Mouse (Mus musculus) liver, embryonic 16.5 days (tissue): ENCODE data around the gene Pgam5. TPM values are rescaled to one million over a fixed set of nuclear protein-coding genes. Genes with fewer than 3 reads are reported as not detected.

Source experiments
- ATAC-seq: fragments of 200-750 bp; cut with Nextera tagmentation; 2 replicates; pipeline ENCODE4 v1.8.0; 2017; ENCODE audit warnings: low read depth, mild to moderate bottlenecking, moderate number of reproducible peaks, moderate library complexity
- H3K27ac ChIP-seq: fragments of 300-500 bp; sonication (generic); 2 replicates; pipeline ENCODE4 v1.5.1; 2014; ENCODE audit warnings: mild to moderate bottlenecking, low read length
- H3K27me3 ChIP-seq: fragments of 300-500 bp; sonication (generic); 2 replicates; pipeline ENCODE4 v1.6.1; 2014; ENCODE audit warnings: low read depth, low read length, mixed read lengths; ENCODE audit not compliant: control insufficient read depth, insufficient read depth
- H3K36me3 ChIP-seq: fragments of 300-500 bp; sonication (generic); 2 replicates; pipeline ENCODE4 v1.6.1; 2014; ENCODE audit warnings: mild to moderate bottlenecking; ENCODE audit not compliant: control insufficient read depth, insufficient read depth
- H3K4me1 ChIP-seq: fragments of 300-500 bp; sonication (generic); 2 replicates; pipeline ENCODE4 v1.6.1; 2014; ENCODE audit warnings: low read depth, low read length, mixed read lengths; ENCODE audit not compliant: control insufficient read depth
- H3K4me2 ChIP-seq: fragments of 300-500 bp; sonication (generic); 2 replicates; pipeline ENCODE4 v1.6.1; 2014; ENCODE audit warnings: low read depth, low read length, mixed read lengths
- H3K4me3 ChIP-seq: fragments of 300-500 bp; sonication (generic); 2 replicates; pipeline ENCODE4 v1.5.1; 2014; ENCODE audit warnings: low read depth, mild to moderate bottlenecking, low read length
- H3K9ac ChIP-seq: fragments of 300-500 bp; sonication (generic); 2 replicates; pipeline ENCODE4 v1.6.1; 2014; ENCODE audit warnings: low read depth, low read length
- H3K9me3 ChIP-seq: fragments of 300-500 bp; sonication (generic); replicated peaks from 2 replicates; pipeline ENCODE4 v1.6.1; 2016; ENCODE audit warnings: low read length; ENCODE audit not compliant: control insufficient read depth
- WGBS: fragments of 180-500 bp; shearing (Covaris S2); extraction: QIAGEN DNeasy Blood & Tissue Kit; methylation state at CpG from one replicate; pipeline ENCODE4 v1.1.7; 2014; ENCODE audit not compliant: insufficient replicate concordance; 5-methylcytosine and 5-hydroxymethylcytosine counted together
- polyA plus RNA-seq: library from polyadenylated mRNA; unstranded; fragments of >200 nt; fragmentation: Nextera tagmentation; extraction: Ambion mirVana; gene quantifications from 2 replicates; pipeline ENCODE4 v1.2.1, GENCODE M21; 2015

Gene Pgam5
- polyA plus RNA-seq, 1 experiment from 2014 or later = 21.6 TPM

DNA sequence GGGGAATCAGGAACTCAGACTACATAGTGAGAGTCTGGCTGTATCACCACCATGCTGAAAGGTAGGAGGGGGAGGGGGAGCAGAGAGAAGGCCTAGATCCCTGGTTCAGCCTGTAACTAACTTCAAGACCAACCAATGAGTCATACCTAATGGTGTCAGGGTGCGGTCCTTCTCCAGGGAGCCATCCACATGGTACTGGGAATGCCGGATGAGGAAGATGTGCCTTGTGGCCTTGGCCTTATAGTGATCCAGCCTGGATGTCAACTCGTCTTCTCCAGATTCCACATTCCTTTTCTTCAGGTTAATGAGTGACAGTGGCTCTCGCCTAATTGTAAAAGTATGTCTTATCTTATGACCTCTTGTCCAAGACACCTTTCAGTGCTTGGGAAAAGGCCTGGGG, 2.8 kb downstream of the Pgam5 start:
- Histone ChIP-seq H3K4me1 (peaks cover 8% of the 10 kb centered on the region), H3K9ac (no peak overlapping the region), H3K4me3 (no peak overlapping the region), H3K4me2 (no peak overlapping the region), H3K27me3 (no peaks in the 10 kb centered on the region), H3K36me3 (peaks cover 16% of the 10 kb centered on the region), H3K27ac (no peak overlapping the region), H3K9me3 (no peaks in the 10 kb centered on the region)
- 82% methylated on average over 4 of the region's 4 CpGs for WGBS
- ATAC-seq = no peak

DNA sequence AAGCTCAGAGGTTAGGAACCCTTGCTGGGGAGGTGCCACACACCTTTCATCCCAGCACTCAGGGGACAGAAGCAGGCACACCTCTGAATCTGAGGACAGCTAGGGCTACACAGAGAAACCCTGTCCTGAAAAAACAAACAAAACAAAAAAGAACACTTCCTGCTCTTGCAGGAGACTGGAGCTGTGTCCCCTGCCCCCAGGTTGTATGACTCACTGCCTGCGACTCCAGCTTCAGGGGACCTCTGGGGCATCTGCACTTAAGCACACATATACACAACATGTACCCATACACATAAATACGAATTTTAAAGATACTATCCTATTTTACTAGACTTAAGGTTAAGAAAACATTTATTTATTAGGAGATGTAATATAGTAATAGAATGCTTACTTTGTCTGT, 25.6 kb downstream of the Pgam5 start:
- Histone ChIP-seq H3K27ac (no peak overlapping the region), H3K9ac (no peak overlapping the region), H3K4me2 (no peak overlapping the region), H3K36me3 (peaks cover 41% of the 10 kb centered on the region), H3K9me3 (no peaks in the 10 kb centered on the region), H3K4me3 (no peak overlapping the region), H3K4me1 (no peaks in the 10 kb centered on the region), H3K27me3 (no peaks in the 10 kb centered on the region)
- 72% methylated on average over 2 of the region's 2 CpGs for WGBS
- no peak for ATAC-seq

GRCm38 (mm10) chr5:110232346-110232745, 37.4 kb downstream of the Pgam5 start:
- Histone ChIP-seq H3K36me3 (no peaks in the 10 kb centered on the region; the same call in 1 of the 2 replicates), H3K9ac (no peak overlapping the region), H3K4me3 (peak overlapping the region; percentile 93), H3K4me2 (peak overlapping the region; percentile 87), H3K4me1 (peaks cover 15% of the 10 kb centered on the region), H3K27ac (no peak overlapping the region), H3K27me3 (no peaks in the 10 kb centered on the region), H3K9me3 (no peaks in the 10 kb centered on the region)
- WGBS = 39% methylated on average over 6 of the region's 6 CpGs
- no peak for ATAC-seq

- Histone ChIP-seq H3K36me3 (no peaks in the 10 kb centered on the region; the same call in 1 of the 2 replicates), H3K9me3 (no peaks in the 10 kb centered on the region), H3K4me2 (peak overlapping the region; percentile 87), H3K9ac (peak overlapping the region; percentile 96), H3K27me3 (no peaks in the 10 kb centered on the region), H3K27ac (peak overlapping the region; percentile 99), H3K4me3 (peak overlapping the region; percentile 93), H3K4me1 (peaks cover 15% of the 10 kb centered on the region)
- no peak for ATAC-seq
- WGBS = 31% methylated on average over 13 of the region's 13 CpGs
These were observed 38.1 kb downstream of the Pgam5 start for GRCm38 (mm10) chr5:110231638-110232037.

GRCm38 (mm10) chr5:110230780-110231461, 38.8 kb downstream of the Pgam5 start, which contains the start of gene Ankle2:
Gene Ankle2, plus strand, starts transcription at chr5:110231004.
- H3K4me1 ChIP-seq = peaks cover 15% of the 10 kb centered on the region
- no peaks in the 10 kb centered on the region for H3K9me3 ChIP-seq
- no peaks in the 10 kb centered on the region for H3K27me3 ChIP-seq
- H3K9ac ChIP-seq = peak within 1 kb of the TSS; percentile 96
- peak; percentile 97 for ATAC-seq
- H3K36me3 ChIP-seq = no peaks in the 10 kb centered on the region; the same call in 1 of the 2 replicates
- WGBS = under 1% methylated on average over 74 of the region's 81 CpGs
- peak within 1 kb of the TSS; percentile 99 for H3K27ac ChIP-seq
- H3K4me2 ChIP-seq = peak within 1 kb of the TSS; percentile 87
- H3K4me3 ChIP-seq = peak within 1 kb of the TSS; percentile 93

GRCm38 (mm10) chr5:110230401-110230779, 39.3 kb downstream of the Pgam5 start:
- H3K9ac ChIP-seq = peak overlapping the region; percentile 96
- no peaks in the 10 kb centered on the region; the same call in 1 of the 2 replicates for H3K36me3 ChIP-seq
- 7% methylated on average over 8 of the region's 8 CpGs for WGBS
- no peaks in the 10 kb centered on the region for H3K27me3 ChIP-seq
- peaks cover 15% of the 10 kb centered on the region for H3K4me1 ChIP-seq
- peak overlapping the region; percentile 99 for H3K27ac ChIP-seq
- no peaks in the 10 kb centered on the region for H3K9me3 ChIP-seq
- no peak for ATAC-seq
- peak overlapping the region; percentile 87 for H3K4me2 ChIP-seq
- peak overlapping the region; percentile 93 for H3K4me3 ChIP-seq

DNA sequence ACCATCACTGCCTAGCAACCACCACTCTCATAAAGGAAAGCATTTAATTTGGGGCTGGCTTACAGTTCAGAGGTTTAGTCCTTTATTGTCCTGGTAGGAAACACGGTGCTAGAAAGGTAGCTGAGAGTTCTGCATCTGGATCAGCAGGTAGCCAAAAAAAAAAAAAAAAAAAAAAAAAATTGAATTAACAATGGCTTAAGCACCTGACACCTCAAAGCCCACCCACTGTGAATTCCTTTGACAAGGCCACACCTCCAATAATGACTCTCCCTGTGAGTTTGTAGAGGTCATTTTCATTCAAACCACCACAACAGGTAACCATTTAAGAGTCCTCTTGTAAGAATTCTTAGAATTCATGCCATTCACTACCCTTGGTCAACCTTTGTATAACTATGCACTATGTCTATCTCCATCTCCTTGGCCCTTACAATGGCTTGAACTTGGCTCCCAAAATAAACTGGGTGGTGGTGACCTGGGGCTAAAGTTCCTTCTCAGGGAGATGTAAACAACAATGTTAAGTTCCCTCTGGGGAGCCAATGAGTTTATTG, 42.3 kb downstream of the Pgam5 start:
- Histone ChIP-seq H3K9me3 (no peaks in the 10 kb centered on the region), H3K4me1 (peaks cover 13% of the 10 kb centered on the region), H3K27ac (no peak overlapping the region), H3K36me3 (no peaks in the 10 kb centered on the region; the same call in 1 of the 2 replicates), H3K27me3 (no peaks in the 10 kb centered on the region), H3K9ac (no peak overlapping the region), H3K4me2 (no peak overlapping the region), H3K4me3 (no peak overlapping the region)
- 48% methylated on average over 1 of the region's 1 CpGs for WGBS
- ATAC-seq = no peak

GRCm38 (mm10) chr5:110225056-110225455, 44.7 kb downstream of the Pgam5 start:
- Histone ChIP-seq H3K9me3 (no peaks in the 10 kb centered on the region), H3K4me2 (no peak overlapping the region), H3K27ac (no peak overlapping the region), H3K4me3 (no peak overlapping the region), H3K27me3 (no peaks in the 10 kb centered on the region), H3K4me1 (peaks cover 1% of the 10 kb centered on the region), H3K9ac (no peak overlapping the region), H3K36me3 (peaks cover 10% of the 10 kb centered on the region; the same call in 1 of the 2 replicates)
- WGBS = 81% methylated on average over 3 of the region's 3 CpGs
- ATAC-seq = no peak

DNA sequence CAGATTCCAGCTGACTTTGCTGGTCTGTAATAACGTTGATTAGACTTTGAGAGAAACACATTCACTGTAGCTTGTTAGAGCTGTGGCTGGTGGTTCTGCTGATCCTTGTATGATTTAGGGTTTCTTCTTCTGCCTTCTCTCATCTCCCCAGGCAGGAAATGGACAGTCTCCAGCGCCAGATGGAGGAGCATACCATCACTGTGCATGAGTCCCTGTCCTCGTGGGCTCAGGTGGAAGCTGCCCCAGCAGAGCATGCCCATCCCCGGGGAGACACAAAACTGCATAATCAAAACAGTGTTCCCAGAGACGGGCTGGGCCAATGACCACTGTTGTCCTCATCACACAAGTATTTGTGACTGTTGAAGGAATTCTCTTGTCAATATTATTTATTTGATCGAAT, 47.0 kb downstream of the Pgam5 start:
- Histone ChIP-seq H3K9ac (no peak overlapping the region), H3K4me3 (no peak overlapping the region), H3K4me1 (no peaks in the 10 kb centered on the region), H3K36me3 (peaks cover 25% of the 10 kb centered on the region), H3K27me3 (no peaks in the 10 kb centered on the region), H3K27ac (no peak overlapping the region), H3K9me3 (no peaks in the 10 kb centered on the region), H3K4me2 (no peak overlapping the region)
- WGBS = 71% methylated on average over 6 of the region's 6 CpGs
- ATAC-seq = no peak
